Mouse (Mus musculus) hematopoietic stem cell, adult 5-6 weeks (primary cell): ENCODE results near the gene Stk16. TPM values are rescaled to one million over a fixed set of nuclear protein-coding genes. Genes with fewer than 3 reads are reported as not detected.

Experiments
- ATAC-seq, 2 experiments: fragments of 125-278 bp in 1 of 2; replicated peaks in 1 of 2; 2 replicates each; pipeline ENCODE4 v1.8.0; 2016 to 2017; ENCODE audit warnings: inconsistent platforms in 2 of 2, mild to moderate bottlenecking in 2 of 2, moderate number of reproducible peaks in 2 of 2, low read depth in 1 of 2, moderate TSS enrichment in 1 of 2; ENCODE audit not compliant: low FRiP score in 2 of 2, poor library complexity in 2 of 2, severe bottlenecking in 2 of 2, insufficient read depth in 1 of 2, low TSS enrichment in 1 of 2
- total RNA-seq: library from RNA; stranded (forward); fragments of 172-1452, 232-1000 nt; gene quantifications from 2 replicates; pipeline ENCODE4 v1.2.3, GENCODE M21; 2017

Stk16 gene
- total RNA-seq, 1 experiment from 2014 or later, result 79.1 TPM

GRCm38 (mm10) chr1:75253029-75253428 lies 42.4 kb downstream of the Stk16 start:
- ATAC-seq, result no peak

GRCm38 (mm10) chr1:75253849-75254624 lies 43.4 kb downstream of the Stk16 start:
- peak; percentile 53 to 65 for ATAC-seq

- ATAC-seq, result no peak
Measured at GRCm38 (mm10) chr1:75254625-75255013, 44.0 kb downstream of the Stk16 start.

GRCm38 (mm10) chr1:75255516-75256046 lies 44.9 kb downstream of the Stk16 start:
- ATAC-seq, result no peak

- ATAC-seq, result no peak
Measured at GRCm38 (mm10) chr1:75261278-75261677, 50.6 kb downstream of the Stk16 start.

GRCm38 (mm10) chr1:75262969-75263951 lies 52.6 kb downstream of the Stk16 start:
- ATAC-seq, result peak; percentile 56 to 67; a peak in 3 of 4 replicates

GRCm38 (mm10) chr1:75264091-75264880 lies 53.6 kb downstream of the Stk16 start, which contains the start of gene Ptprn:
Gene Ptprn, minus strand, starts transcription at chr1:75264502.
- ATAC-seq, result no peak

Other genes with a start within 250 kb of the Stk16 start
- gene Nhej1, start 85.6 kb upstream of the Stk16 start, total RNA-seq, result 6.5 and 11.6 TPM in 2 replicates
- not detected in 2 replicates for gene Slc23a3, start 76.9 kb upstream of the Stk16 start, total RNA-seq
- gene Cnppd1, start 68.1 kb upstream of the Stk16 start, total RNA-seq, result 37.5 and 44.3 TPM in 2 replicates
- gene Retreg2, start 68.1 kb upstream of the Stk16 start, total RNA-seq, result 43.2 and 60.9 TPM in 2 replicates
- 38.0 and 43.7 TPM in 2 replicates for gene Zfand2b, start 42.2 kb upstream of the Stk16 start, total RNA-seq
- gene Abcb6, start 30.4 kb upstream of the Stk16 start, total RNA-seq, result 3.4 and 6.2 TPM in 2 replicates
- 33.5 and 34.6 TPM in 2 replicates for gene Ankzf1, start 18.7 kb upstream of the Stk16 start, total RNA-seq
- gene Atg9a, start 18.6 kb upstream of the Stk16 start, total RNA-seq, result 7.5 and 11.1 TPM in 2 replicates
- gene Glb1l, start within 50 bp of the Stk16 start, total RNA-seq, result 13.3 and 23.6 TPM in 2 replicates
- 133 and 166 TPM in 2 replicates for gene Tuba4a, start 9.0 kb downstream of the Stk16 start, total RNA-seq
- gene A630095N17Rik, start 21.3 kb downstream of the Stk16 start, total RNA-seq, result 2.6 TPM in 1 of 2 replicates, not detected in the other
- 12.5 and 15.4 TPM in 2 replicates for gene Dnajb2, start 25.6 kb downstream of the Stk16 start, total RNA-seq
- not detected in 2 replicates for gene Ptprn, start 53.7 kb downstream of the Stk16 start, total RNA-seq
- gene Resp18, start 67.6 kb downstream of the Stk16 start, total RNA-seq, result not detected in 2 replicates
- 39.8 and 43.1 TPM in 2 replicates for gene Dnpep, start 107.2 kb downstream of the Stk16 start, total RNA-seq
- not detected in 2 replicates for gene Des, start 149.5 kb downstream of the Stk16 start, total RNA-seq
- 2.4 and 3.9 TPM in 2 replicates for gene Speg, start 164.5 kb downstream of the Stk16 start, total RNA-seq
- gene Gmppa, start 225.1 kb downstream of the Stk16 start, total RNA-seq, result 70.0 and 84.8 TPM in 2 replicates
- not detected in 2 replicates for gene Asic4, start 239.6 kb downstream of the Stk16 start, total RNA-seq